Mouse (Mus musculus) spleen, adult 2 months (tissue): Measurements from ENCODE around the gene Msi1. TPM values are rescaled to one million over a fixed set of nuclear protein-coding genes. Genes with fewer than 3 reads are reported as not detected.
"Not testable (repeated sequence)": the region's sequence is repeated elsewhere in the genome, so short reads cannot be mapped to it uniquely, and the experiment has no call there.

Experiments
- DNase-seq, 2 experiments: peaks; one replicate each; pipeline versions ENCODE4 v3.0.0 to v3.0.0-alpha.2; 2012 to 2021; ENCODE audit warnings: low spot score in 2 of 2, low read depth in 1 of 2
- H3K27ac ChIP-seq: fragments of 200-500 bp; 2 replicates; pipeline ENCODE4 v1.5.1; 2012; ENCODE audit warnings: low read length, inconsistent platforms; ENCODE audit not compliant: insufficient read depth
- H3K27me3 ChIP-seq: fragments of 200-500 bp; 2 replicates; pipeline ENCODE4 v1.6.1; 2012; ENCODE audit warnings: mild to moderate bottlenecking, moderate library complexity, low read length, inconsistent platforms; ENCODE audit not compliant: control insufficient read depth, insufficient read depth
- H3K36me3 ChIP-seq: fragments of 200-500 bp; 2 replicates; pipeline ENCODE4 v1.6.1; 2012; ENCODE audit warnings: mild to moderate bottlenecking, low read length, inconsistent platforms; ENCODE audit not compliant: control insufficient read depth, insufficient read depth
- H3K4me1 ChIP-seq: fragments of 200-500 bp; 2 replicates; pipeline ENCODE4 v1.6.1; 2011; ENCODE audit warnings: inconsistent platforms; ENCODE audit not compliant: control insufficient read depth, insufficient read depth, insufficient read length
- H3K4me3 ChIP-seq: fragments of 200-500 bp; 2 replicates; pipeline ENCODE4 v1.5.1; 2011; ENCODE audit warnings: mild to moderate bottlenecking, inconsistent platforms; ENCODE audit not compliant: insufficient read depth, insufficient read length; ENCODE audit errors: extremely low read depth
- CTCF ChIP-seq: fragments of 200-500 bp; IDR thresholded peaks from 2 replicates; pipeline ENCODE4 v1.5.1; 2011; ENCODE audit warnings: mild to moderate bottlenecking, inconsistent platforms; ENCODE audit not compliant: insufficient read depth, insufficient read length, insufficient replicate concordance; ENCODE audit errors: extremely low read depth
- POLR2A ChIP-seq: fragments of 200-500 bp; IDR thresholded peaks from 2 replicates; pipeline ENCODE4 v1.6.1; 2011; ENCODE audit warnings: low read depth, low read length, inconsistent platforms
- WGBS: fragments of 180-500 bp; shearing (Covaris S2); methylation state at CpG from one replicate; pipeline ENCODE4 v1.1.7; 2018; 5-methylcytosine and 5-hydroxymethylcytosine counted together
- polyA plus RNA-seq: library from polyadenylated mRNA; depleted of rRNA; stranded (reverse); fragments of >200 nt; gene quantifications from 2 replicates; pipeline ENCODE4 v1.2.3, GENCODE M21; 2012

Msi1 gene
- polyA plus RNA-seq, 1 experiment, result 0.47 TPM

DNA sequence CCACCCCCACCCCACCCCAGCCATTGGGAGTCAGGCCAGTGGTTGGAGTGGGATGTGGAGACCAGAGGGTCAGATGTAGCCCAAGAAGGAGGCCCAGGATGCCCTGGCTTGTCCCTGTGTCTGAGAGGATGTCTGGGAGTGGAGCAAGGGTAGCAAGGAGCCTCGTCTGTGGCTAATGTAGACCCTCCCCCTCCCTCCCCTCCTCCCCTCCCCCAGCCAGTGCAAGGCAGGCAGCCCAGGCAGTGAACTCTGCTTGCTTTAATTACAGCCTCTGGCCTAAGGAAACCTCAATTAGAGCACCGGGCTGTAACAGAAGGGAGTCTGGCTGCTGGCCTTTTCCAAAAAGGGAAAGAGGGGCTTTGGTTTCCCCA is 8.5 kb downstream of the Msi1 start:
- DNase-seq, result no peak

GRCm38 (mm10) chr5:115438667-115439066 is 9.3 kb downstream of the Msi1 start:
- no peak for TF ChIP-seq POLR2A
- no peak for TF ChIP-seq CTCF
- WGBS, result 76% methylated on average over 7 of the region's 7 CpGs
- Histone ChIP-seq H3K36me3 (no peaks in the 10 kb centered on the region), H3K27me3 (peaks cover 8% of the 10 kb centered on the region; the same call in 1 of the 2 replicates), H3K27ac (no peak overlapping the region), H3K4me1 (no peaks in the 10 kb centered on the region), H3K4me3 (no peak overlapping the region)
- no peak for DNase-seq

More for the DNA sequence above, 8.5 kb downstream of the Msi1 start:
- Histone ChIP-seq H3K4me3 (no peak overlapping the region), H3K27ac (no peak overlapping the region), H3K36me3 (no peaks in the 10 kb centered on the region), H3K4me1 (no peaks in the 10 kb centered on the region), H3K27me3 (peaks cover 8% of the 10 kb centered on the region; the same call in 1 of the 2 replicates)
- TF ChIP-seq POLR2A, result no peak
- no peak for TF ChIP-seq CTCF
- WGBS, result 40% methylated on average over 2 of the region's 2 CpGs

DNA sequence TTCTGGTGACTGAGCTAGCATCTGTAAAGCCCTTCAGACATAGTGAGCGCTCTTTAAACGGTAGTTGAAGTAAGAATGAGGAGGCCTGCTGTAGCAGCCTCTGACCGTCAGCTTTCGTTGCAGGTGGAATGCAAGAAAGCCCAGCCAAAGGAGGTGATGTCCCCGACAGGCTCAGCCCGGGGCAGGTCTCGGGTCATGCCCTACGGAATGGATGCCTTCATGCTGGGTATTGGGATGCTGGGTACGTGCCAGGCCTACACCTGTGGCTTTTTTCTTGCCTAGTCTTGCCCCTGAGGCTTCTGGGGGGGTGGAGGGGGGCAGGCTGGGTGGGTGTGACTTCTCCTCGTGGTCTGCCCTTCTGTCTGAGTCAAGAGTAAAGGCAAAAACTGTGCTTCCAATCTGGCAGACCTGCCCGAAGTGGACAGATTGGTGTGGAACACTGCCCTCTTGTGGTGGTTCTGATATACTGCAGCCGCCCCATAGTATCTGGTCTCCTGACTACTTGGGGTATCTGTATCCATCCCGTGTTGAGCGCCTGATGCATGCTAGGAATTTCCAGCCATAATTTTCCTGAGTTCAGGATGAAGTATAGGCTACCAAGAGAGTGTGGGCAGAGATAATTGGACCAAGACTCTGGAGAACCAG is 11.9 kb downstream of the Msi1 start:
- no peaks in the 10 kb centered on the region for H3K36me3 ChIP-seq
- no peak overlapping the region for H3K27ac ChIP-seq
- 41% methylated on average over 14 of the region's 14 CpGs for WGBS
- TF ChIP-seq CTCF (peak; percentile 81; the same call in 1 of the 2 replicates), POLR2A (no peak)
- H3K4me1 ChIP-seq, result no peaks in the 10 kb centered on the region
- H3K27me3 ChIP-seq, result peaks cover 6% of the 10 kb centered on the region; the same call in 1 of the 2 replicates
- no peak overlapping the region for H3K4me3 ChIP-seq
- DNase-seq, result peak; percentile 32 to 52

- H3K27me3 ChIP-seq, H3K4me3 ChIP-seq, H3K4me1 ChIP-seq, DNase-seq, H3K36me3 ChIP-seq, H3K27ac ChIP-seq: not testable (repeated sequence)
- 55% methylated on average over 5 of the region's 5 CpGs for WGBS
- peak; percentile 30; the same call in 1 of the 2 replicates for TF ChIP-seq CTCF
These were observed 13.3 kb downstream of the Msi1 start for GRCm38 (mm10) chr5:115442663-115443062.

GRCm38 (mm10) chr5:115444130-115444529 is 14.7 kb downstream of the Msi1 start:
- Histone ChIP-seq H3K27me3 (no peaks in the 10 kb centered on the region), H3K27ac (no peak overlapping the region), H3K36me3 (no peaks in the 10 kb centered on the region), H3K4me3 (no peak overlapping the region), H3K4me1 (no peaks in the 10 kb centered on the region)
- TF ChIP-seq CTCF, result no peak
- WGBS, result 89% methylated on average over 11 of the region's 11 CpGs
- no peak for DNase-seq

DNA sequence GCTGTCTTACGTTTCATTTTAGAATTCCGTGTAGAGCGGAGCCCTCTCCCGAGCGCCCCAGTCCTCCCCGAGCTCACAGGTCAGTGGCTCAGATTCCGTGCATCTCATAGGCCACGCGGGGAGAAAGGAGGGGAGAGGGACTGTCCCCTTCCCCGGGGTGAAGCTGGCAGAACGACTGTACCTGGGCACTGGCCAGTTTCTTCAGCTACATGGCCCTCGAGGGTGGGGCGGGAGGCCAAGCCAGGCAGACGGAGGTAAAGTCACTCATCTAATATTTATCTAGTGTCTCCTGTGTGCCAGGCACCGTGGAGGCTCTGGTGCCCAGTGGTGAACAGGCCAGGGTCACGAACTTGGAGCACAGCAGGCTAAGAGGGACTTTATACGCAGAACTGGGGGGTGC is 17.7 kb downstream of the Msi1 start:
- H3K27ac ChIP-seq, result no peak overlapping the region
- WGBS, result 89% methylated on average over 17 of the region's 17 CpGs

GRCm38 (mm10) chr5:115449247-115449646 is 19.8 kb downstream of the Msi1 start:
- Histone ChIP-seq H3K27me3 (0 out of 2 replicates have a peak, but pooled peaks cover 2% of the 10 kb centered on the region), H3K27ac (no peak overlapping the region), H3K4me3 (no peak overlapping the region), H3K4me1 (no peaks in the 10 kb centered on the region), H3K36me3 (no peaks in the 10 kb centered on the region)
- DNase-seq, result no peak
- 81% methylated on average over 3 of the region's 3 CpGs for WGBS
- TF ChIP-seq POLR2A (no peak), CTCF (no peak)

More for the DNA sequence above, 17.7 kb downstream of the Msi1 start:
- no peaks in the 10 kb centered on the region for H3K4me1 ChIP-seq
- no peaks in the 10 kb centered on the region for H3K27me3 ChIP-seq
- no peaks in the 10 kb centered on the region for H3K36me3 ChIP-seq
- DNase-seq, result no peak
- no peak for TF ChIP-seq CTCF
- H3K4me3 ChIP-seq, result no peak overlapping the region
